Mouse (Mus musculus): ENCODE data around the gene Rasa4. TPM values are rescaled to one million over a fixed set of nuclear protein-coding genes. Genes with fewer than 3 reads are reported as not detected.

Rasa4 gene
- polyA plus RNA-seq (2014; fragmentation: Nextera tagmentation; extraction: Ambion mirVana) = 4.3 and 7.2 TPM in 2 replicates

- Histone ChIP-seq H3K4me3 (ENCODE audit: low read depth, low read length) (peak within 1 kb of the TSS; percentile 48), H3K4me2 (ENCODE audit: low read depth, low read length, severe bottlenecking) (peak within 1 kb of the TSS; percentile 89), H3K9me3 (ENCODE audit: control insufficient read depth, low read length) (no peaks in the 10 kb centered on the region), H3K9ac (ENCODE audit: low read length) (peak within 1 kb of the TSS; percentile 61), H3K36me3 (ENCODE audit: control insufficient read depth, insufficient read depth, low read length) (no peaks in the 10 kb centered on the region), H3K27ac (ENCODE audit: low read depth, low read length) (no peak within 1 kb of the TSS), H3K27me3 (ENCODE audit: control insufficient read depth, insufficient read depth, low read length) (peaks cover 7% of the 10 kb centered on the region; the same call in 1 of the 2 replicates), H3K4me1 (replicated peaks; ENCODE audit: control insufficient read depth, insufficient read depth, low read length) (peaks cover 15% of the 10 kb centered on the region; the same call in 1 of the 2 replicates)
- DNase-seq (ENCODE audit: low spot score) (peak; percentile 94), ATAC-seq (replicated peaks; ENCODE audit: low FRiP score) (peak; percentile 95)
- WGBS = under 1% methylated on average over 28 of the region's 28 CpGs
These were observed at the start of gene Rasa4 for GRCm38 (mm10) chr5:136083669-136084107. Gene Rasa4 (plus strand): TSS chr5:136083916.

- Histone ChIP-seq H3K27ac (ENCODE audit: low read depth, low read length) (no peak overlapping the region), H3K4me3 (ENCODE audit: low read depth, low read length) (no peak overlapping the region), H3K9ac (ENCODE audit: low read length) (no peak overlapping the region), H3K4me2 (ENCODE audit: low read depth, low read length, severe bottlenecking) (no peak overlapping the region), H3K36me3 (ENCODE audit: control insufficient read depth, insufficient read depth, low read length) (no peaks in the 10 kb centered on the region; the same call in 1 of the 2 replicates), H3K27me3 (ENCODE audit: control insufficient read depth, insufficient read depth, low read length) (no peaks in the 10 kb centered on the region), H3K4me1 (replicated peaks; ENCODE audit: control insufficient read depth, insufficient read depth, low read length) (no peaks in the 10 kb centered on the region), H3K9me3 (ENCODE audit: control insufficient read depth, low read length) (no peaks in the 10 kb centered on the region)
- ATAC-seq (replicated peaks; ENCODE audit: low FRiP score) (no peak), DNase-seq (ENCODE audit: low spot score) (no peak)
- 87% methylated on average over 4 of the region's 4 CpGs for WGBS
These were observed 48.8 kb upstream of the Rasa4 start for GRCm38 (mm10) chr5:136034868-136035267.

GRCm38 (mm10) chr5:136035285-136035684 is 48.4 kb upstream of the Rasa4 start:
- Histone ChIP-seq H3K36me3 (ENCODE audit: control insufficient read depth, insufficient read depth, low read length) (no peaks in the 10 kb centered on the region; the same call in 1 of the 2 replicates), H3K27ac (ENCODE audit: low read depth, low read length) (no peak overlapping the region), H3K27me3 (ENCODE audit: control insufficient read depth, insufficient read depth, low read length) (no peaks in the 10 kb centered on the region), H3K9ac (ENCODE audit: low read length) (no peak overlapping the region), H3K4me1 (replicated peaks; ENCODE audit: control insufficient read depth, insufficient read depth, low read length) (no peaks in the 10 kb centered on the region), H3K9me3 (ENCODE audit: control insufficient read depth, low read length) (no peaks in the 10 kb centered on the region), H3K4me2 (ENCODE audit: low read depth, low read length, severe bottlenecking) (no peak overlapping the region), H3K4me3 (ENCODE audit: low read depth, low read length) (no peak overlapping the region)
- DNase-seq (ENCODE audit: low spot score) (no peak), ATAC-seq (replicated peaks; ENCODE audit: low FRiP score) (no peak)
- WGBS = 89% methylated on average over 1 of the region's 1 CpGs

GRCm38 (mm10) chr5:136036667-136037066 is 47.0 kb upstream of the Rasa4 start:
- Histone ChIP-seq H3K27me3 (ENCODE audit: control insufficient read depth, insufficient read depth, low read length) (no peaks in the 10 kb centered on the region), H3K4me2 (ENCODE audit: low read depth, low read length, severe bottlenecking) (no peak overlapping the region), H3K36me3 (ENCODE audit: control insufficient read depth, insufficient read depth, low read length) (no peaks in the 10 kb centered on the region; the same call in 1 of the 2 replicates), H3K9me3 (ENCODE audit: control insufficient read depth, low read length) (no peaks in the 10 kb centered on the region), H3K4me3 (ENCODE audit: low read depth, low read length) (no peak overlapping the region), H3K9ac (ENCODE audit: low read length) (no peak overlapping the region), H3K4me1 (replicated peaks; ENCODE audit: control insufficient read depth, insufficient read depth, low read length) (no peaks in the 10 kb centered on the region), H3K27ac (ENCODE audit: low read depth, low read length) (no peak overlapping the region)
- DNase-seq (ENCODE audit: low spot score) = no peak
- WGBS = 73% methylated on average over 1 of the region's 1 CpGs
- no peak for ATAC-seq (replicated peaks; ENCODE audit: low FRiP score)

GRCm38 (mm10) chr5:136038258-136039214 is 45.2 kb upstream of the Rasa4 start, which contains the start of gene Upk3b:
Gene Upk3b (plus strand): TSS chr5:136038496.
- H3K4me2 ChIP-seq (ENCODE audit: low read depth, low read length, severe bottlenecking) = no peak within 1 kb of the TSS
- H3K9me3 ChIP-seq (ENCODE audit: control insufficient read depth, low read length) = no peaks in the 10 kb centered on the region
- no peaks in the 10 kb centered on the region for H3K4me1 ChIP-seq (replicated peaks; ENCODE audit: control insufficient read depth, insufficient read depth, low read length)
- H3K4me3 ChIP-seq (ENCODE audit: low read depth, low read length) = no peak within 1 kb of the TSS
- WGBS = 89% methylated on average over 17 of the region's 17 CpGs
- no peak within 1 kb of the TSS for H3K27ac ChIP-seq (ENCODE audit: low read depth, low read length)
- H3K9ac ChIP-seq (ENCODE audit: low read length) = no peak within 1 kb of the TSS
- H3K36me3 ChIP-seq (ENCODE audit: control insufficient read depth, insufficient read depth, low read length) = no peaks in the 10 kb centered on the region
- ATAC-seq (replicated peaks; ENCODE audit: low FRiP score) (no peak), DNase-seq (ENCODE audit: low spot score) (no peak)
- no peaks in the 10 kb centered on the region for H3K27me3 ChIP-seq (ENCODE audit: control insufficient read depth, insufficient read depth, low read length)

- H3K27ac ChIP-seq (ENCODE audit: low read depth, low read length) = no peak overlapping the region
- H3K27me3 ChIP-seq (ENCODE audit: control insufficient read depth, insufficient read depth, low read length) = no peaks in the 10 kb centered on the region
- no peaks in the 10 kb centered on the region for H3K9me3 ChIP-seq (ENCODE audit: control insufficient read depth, low read length)
- peak overlapping the region; percentile 27; the same call in 1 of the 2 replicates for H3K4me2 ChIP-seq (ENCODE audit: low read depth, low read length, severe bottlenecking)
- ATAC-seq (replicated peaks; ENCODE audit: low FRiP score) = no peak; the same call in 1 of the 2 replicates
- H3K4me3 ChIP-seq (ENCODE audit: low read depth, low read length) = no peak overlapping the region
- H3K9ac ChIP-seq (ENCODE audit: low read length) = no peak overlapping the region; the same call in 1 of the 2 replicates
- no peak for DNase-seq (ENCODE audit: low spot score)
- no peaks in the 10 kb centered on the region for H3K4me1 ChIP-seq (replicated peaks; ENCODE audit: control insufficient read depth, insufficient read depth, low read length)
- H3K36me3 ChIP-seq (ENCODE audit: control insufficient read depth, insufficient read depth, low read length) = no peaks in the 10 kb centered on the region
- 50% methylated on average over 5 of the region's 5 CpGs for WGBS
These were observed 43.5 kb upstream of the Rasa4 start for GRCm38 (mm10) chr5:136040210-136040609.

- ATAC-seq (replicated peaks; ENCODE audit: low FRiP score) (no peak), DNase-seq (ENCODE audit: low spot score) (no peak)
- no peaks in the 10 kb centered on the region for H3K4me1 ChIP-seq (replicated peaks; ENCODE audit: control insufficient read depth, insufficient read depth, low read length)
- H3K4me2 ChIP-seq (ENCODE audit: low read depth, low read length, severe bottlenecking) = no peak overlapping the region
- no peaks in the 10 kb centered on the region for H3K9me3 ChIP-seq (ENCODE audit: control insufficient read depth, low read length)
- 34% methylated on average over 2 of the region's 2 CpGs for WGBS
- no peak overlapping the region for H3K9ac ChIP-seq (ENCODE audit: low read length)
- H3K27ac ChIP-seq (ENCODE audit: low read depth, low read length) = no peak overlapping the region
- H3K4me3 ChIP-seq (ENCODE audit: low read depth, low read length) = no peak overlapping the region
- H3K36me3 ChIP-seq (ENCODE audit: control insufficient read depth, insufficient read depth, low read length) = no peaks in the 10 kb centered on the region
- no peaks in the 10 kb centered on the region for H3K27me3 ChIP-seq (ENCODE audit: control insufficient read depth, insufficient read depth, low read length)
These were observed 42.5 kb upstream of the Rasa4 start for GRCm38 (mm10) chr5:136041260-136041659.

GRCm38 (mm10) chr5:136041666-136042065 is 42.0 kb upstream of the Rasa4 start:
- ATAC-seq (replicated peaks; ENCODE audit: low FRiP score) = no peak
- Histone ChIP-seq H3K4me1 (replicated peaks; ENCODE audit: control insufficient read depth, insufficient read depth, low read length) (no peaks in the 10 kb centered on the region), H3K4me3 (ENCODE audit: low read depth, low read length) (no peak overlapping the region), H3K36me3 (ENCODE audit: control insufficient read depth, insufficient read depth, low read length) (no peaks in the 10 kb centered on the region), H3K9me3 (ENCODE audit: control insufficient read depth, low read length) (no peaks in the 10 kb centered on the region), H3K4me2 (ENCODE audit: low read depth, low read length, severe bottlenecking) (no peak overlapping the region), H3K27ac (ENCODE audit: low read depth, low read length) (no peak overlapping the region), H3K9ac (ENCODE audit: low read length) (no peak overlapping the region), H3K27me3 (ENCODE audit: control insufficient read depth, insufficient read depth, low read length) (no peaks in the 10 kb centered on the region)
- DNase-seq (ENCODE audit: low spot score) = no peak
- WGBS = 94% methylated on average over 8 of the region's 8 CpGs

Data from forebrain, embryonic 11.5 days (tissue).